Mouse (Mus musculus): ENCODE results near the gene Camk1d. TPM values are rescaled to one million over a fixed set of nuclear protein-coding genes. Genes with fewer than 3 reads are reported as not detected.

Camk1d gene
- polyA plus RNA-seq, 1 experiment from 2014 or later, result 6.7 TPM

DNA sequence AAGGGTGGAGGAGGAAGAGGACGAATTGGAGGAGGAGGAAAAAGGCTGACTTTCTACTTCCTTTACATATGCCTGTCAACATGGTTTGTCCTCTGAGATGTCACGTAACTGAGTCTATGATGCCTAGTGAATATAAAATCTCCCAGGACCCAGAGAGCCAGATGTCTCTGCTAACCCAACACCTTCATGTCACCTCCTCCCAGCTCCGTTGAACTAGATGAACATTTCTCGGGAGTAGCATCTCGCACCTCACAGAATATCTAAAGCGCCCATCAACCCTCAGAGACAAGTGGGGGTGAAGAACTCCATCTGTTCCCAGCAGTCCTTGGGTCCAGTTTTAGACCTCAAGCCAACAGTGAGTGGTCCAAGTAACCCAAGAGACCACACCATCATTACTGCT is 204.3 kb downstream of the Camk1d start:
- no peak for DNase-seq (ENCODE audit: low spot score)
- H3K27me3 ChIP-seq (ENCODE audit: control insufficient read depth, insufficient read depth, low read length), result no peaks in the 10 kb centered on the region
- 90% methylated on average over 6 of the region's 6 CpGs for WGBS
- no peak for ATAC-seq (ENCODE audit: low FRiP score)
- 0 out of 2 replicates have a peak, but pooled peaks cover 12% of the 10 kb centered on the region for H3K9me3 ChIP-seq (ENCODE audit: control insufficient read depth, low read length)
- no peak overlapping the region for H3K4me2 ChIP-seq (replicated peaks)
- H3K9ac ChIP-seq, result no peak overlapping the region
- H3K4me1 ChIP-seq (replicated peaks; ENCODE audit: control insufficient read depth, insufficient read depth, low read length), result no peaks in the 10 kb centered on the region
- no peak overlapping the region for H3K4me3 ChIP-seq (replicated peaks; ENCODE audit: low read length)
- H3K27ac ChIP-seq, result no peak overlapping the region
- H3K36me3 ChIP-seq (replicated peaks; ENCODE audit: control insufficient read depth, insufficient read depth), result no peaks in the 10 kb centered on the region

DNA sequence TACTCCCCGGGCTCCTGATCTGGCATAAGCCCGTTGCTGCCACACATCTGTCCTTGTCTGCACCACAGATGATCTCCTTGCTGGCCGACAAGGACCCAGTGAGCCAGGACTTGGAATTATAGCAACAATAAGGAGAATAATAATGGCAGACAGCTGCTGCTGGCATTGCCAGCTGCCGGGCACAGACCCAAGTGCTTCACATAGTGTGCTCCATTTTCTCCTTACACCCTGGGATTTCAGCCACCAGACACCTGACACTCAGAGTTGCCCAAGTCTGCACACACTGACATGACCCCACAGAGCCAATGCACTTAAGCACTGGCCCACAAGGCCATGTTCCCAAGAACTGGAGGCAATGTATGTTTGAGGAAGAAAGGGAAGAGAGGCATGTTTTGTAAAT is 214.7 kb downstream of the Camk1d start:
- 73% methylated on average over 4 of the region's 4 CpGs for WGBS
- no peak for ATAC-seq (ENCODE audit: low FRiP score)

DNA sequence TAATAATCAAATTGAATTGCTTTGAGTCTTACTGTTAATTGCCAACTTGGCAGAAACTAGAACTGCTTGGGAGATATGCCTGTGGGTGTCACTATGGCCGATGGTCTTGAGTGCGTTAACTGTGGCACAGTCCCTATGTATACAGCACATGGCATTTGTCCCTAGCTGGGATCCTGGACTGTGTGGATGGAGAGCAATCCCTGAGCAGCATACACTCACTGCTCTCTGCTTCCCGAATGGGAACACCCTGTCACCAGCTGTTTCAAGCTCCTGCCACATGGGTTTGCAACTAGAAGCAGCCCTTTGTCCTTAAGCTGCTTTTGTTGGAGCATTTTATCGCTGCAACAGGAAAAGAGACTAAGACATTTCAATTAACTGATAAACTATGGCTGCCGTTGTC is 224.4 kb downstream of the Camk1d start:
- Histone ChIP-seq H3K4me3 (replicated peaks; ENCODE audit: low read length) (no peak overlapping the region), H3K4me1 (replicated peaks; ENCODE audit: control insufficient read depth, insufficient read depth, low read length) (no peaks in the 10 kb centered on the region), H3K36me3 (replicated peaks; ENCODE audit: control insufficient read depth, insufficient read depth) (no peaks in the 10 kb centered on the region), H3K27me3 (ENCODE audit: control insufficient read depth, insufficient read depth, low read length) (no peaks in the 10 kb centered on the region), H3K9me3 (ENCODE audit: control insufficient read depth, low read length) (no peaks in the 10 kb centered on the region), H3K4me2 (replicated peaks) (no peak overlapping the region), H3K9ac (no peak overlapping the region), H3K27ac (no peak overlapping the region)
- whole genome bisulfite sequencing, result 67% methylated on average over 5 of the region's 5 CpGs
- DNase-seq (ENCODE audit: low spot score), result no peak
- no peak for ATAC-seq (ENCODE audit: low FRiP score)

More for the DNA sequence above, 214.7 kb downstream of the Camk1d start:
- DNase-seq (ENCODE audit: low spot score), result no peak
- H3K9ac ChIP-seq, result no peak overlapping the region
- H3K9me3 ChIP-seq (ENCODE audit: control insufficient read depth, low read length), result no peaks in the 10 kb centered on the region
- no peak overlapping the region for H3K4me2 ChIP-seq (replicated peaks)
- H3K4me1 ChIP-seq (replicated peaks; ENCODE audit: control insufficient read depth, insufficient read depth, low read length), result no peaks in the 10 kb centered on the region
- H3K27me3 ChIP-seq (ENCODE audit: control insufficient read depth, insufficient read depth, low read length), result no peaks in the 10 kb centered on the region
- no peak overlapping the region for H3K4me3 ChIP-seq (replicated peaks; ENCODE audit: low read length)
- H3K27ac ChIP-seq, result no peak overlapping the region
- no peaks in the 10 kb centered on the region for H3K36me3 ChIP-seq (replicated peaks; ENCODE audit: control insufficient read depth, insufficient read depth)

DNA sequence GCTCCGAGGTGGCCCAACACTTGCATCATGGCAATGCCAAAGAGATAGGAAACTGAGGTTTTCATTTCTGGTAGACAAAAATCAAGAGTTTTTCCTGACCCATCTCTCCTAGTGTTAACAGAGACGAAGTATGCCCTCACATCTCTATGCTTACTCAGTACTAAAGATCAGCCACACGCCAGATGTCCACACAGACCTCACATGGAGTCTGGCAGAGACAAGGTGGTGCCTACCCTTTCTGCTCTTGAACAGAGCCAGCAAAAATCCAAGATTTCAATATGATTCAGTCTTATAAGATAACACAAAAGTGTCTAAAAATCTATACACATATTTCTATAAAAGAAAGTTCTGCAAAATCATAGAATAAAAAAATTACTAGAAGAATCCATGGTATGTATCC is 227.0 kb downstream of the Camk1d start:
- no peaks in the 10 kb centered on the region for H3K9me3 ChIP-seq (ENCODE audit: control insufficient read depth, low read length)
- H3K4me3 ChIP-seq (replicated peaks; ENCODE audit: low read length), result no peak overlapping the region
- H3K9ac ChIP-seq, result no peak overlapping the region
- 94% methylated on average over 3 of the region's 3 CpGs for WGBS
- no peaks in the 10 kb centered on the region for H3K27me3 ChIP-seq (ENCODE audit: control insufficient read depth, insufficient read depth, low read length)
- no peak overlapping the region for H3K27ac ChIP-seq
- ATAC-seq (ENCODE audit: low FRiP score) (no peak), DNase-seq (ENCODE audit: low spot score) (no peak)
- no peaks in the 10 kb centered on the region for H3K36me3 ChIP-seq (replicated peaks; ENCODE audit: control insufficient read depth, insufficient read depth)
- H3K4me1 ChIP-seq (replicated peaks; ENCODE audit: control insufficient read depth, insufficient read depth, low read length), result no peaks in the 10 kb centered on the region; the same call in 1 of the 2 replicates
- no peak overlapping the region for H3K4me2 ChIP-seq (replicated peaks)

DNA sequence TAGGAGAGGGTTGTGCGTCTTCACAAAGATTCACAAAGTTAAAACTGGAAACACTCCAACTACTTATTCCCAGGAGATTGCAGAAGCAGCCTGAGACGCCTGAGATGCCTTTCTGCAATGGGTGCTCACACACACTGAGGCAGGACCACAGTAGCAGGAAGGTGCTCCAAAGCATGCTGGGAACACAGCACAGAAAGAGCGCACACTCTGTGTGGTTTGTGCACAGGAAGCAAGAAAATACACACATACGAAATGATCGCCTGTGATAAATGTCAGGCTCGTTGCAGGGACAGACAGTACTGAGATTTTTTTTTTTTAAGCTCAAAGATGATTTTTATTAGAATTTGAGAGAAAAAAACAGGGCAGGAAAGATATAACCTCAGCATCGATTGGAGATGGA is 227.7 kb downstream of the Camk1d start:
- Histone ChIP-seq H3K36me3 (replicated peaks; ENCODE audit: control insufficient read depth, insufficient read depth) (no peaks in the 10 kb centered on the region), H3K9me3 (ENCODE audit: control insufficient read depth, low read length) (no peaks in the 10 kb centered on the region), H3K27me3 (ENCODE audit: control insufficient read depth, insufficient read depth, low read length) (no peaks in the 10 kb centered on the region), H3K4me2 (replicated peaks) (no peak overlapping the region), H3K9ac (no peak overlapping the region), H3K4me3 (replicated peaks; ENCODE audit: low read length) (no peak overlapping the region), H3K4me1 (replicated peaks; ENCODE audit: control insufficient read depth, insufficient read depth, low read length) (no peaks in the 10 kb centered on the region; the same call in 1 of the 2 replicates), H3K27ac (no peak overlapping the region)
- 89% methylated on average over 7 of the region's 7 CpGs for WGBS
- no peak for ATAC-seq (ENCODE audit: low FRiP score)
- DNase-seq (ENCODE audit: low spot score), result no peak

DNA sequence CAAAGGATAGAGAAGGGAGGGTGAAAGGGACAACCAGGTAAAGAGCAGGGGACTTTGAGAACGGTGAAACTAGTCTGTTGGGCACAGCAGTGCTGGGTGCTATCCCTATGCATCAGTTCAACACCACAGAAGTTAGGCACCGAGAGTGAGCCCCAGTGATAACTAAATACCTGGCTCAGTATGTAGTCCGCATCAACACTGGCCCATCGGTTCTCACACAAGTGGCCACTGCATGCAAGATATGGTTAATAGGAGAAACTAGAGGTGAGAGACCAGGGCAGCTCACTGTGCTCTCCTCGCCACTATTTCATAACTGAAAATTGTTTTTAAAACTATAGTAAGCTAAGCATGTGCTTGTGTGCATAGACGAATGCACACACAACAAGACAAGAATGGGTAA is 228.5 kb downstream of the Camk1d start:
- Histone ChIP-seq H3K4me2 (replicated peaks) (no peak overlapping the region), H3K4me3 (replicated peaks; ENCODE audit: low read length) (no peak overlapping the region), H3K9ac (no peak overlapping the region), H3K36me3 (replicated peaks; ENCODE audit: control insufficient read depth, insufficient read depth) (no peaks in the 10 kb centered on the region), H3K27ac (no peak overlapping the region), H3K4me1 (replicated peaks; ENCODE audit: control insufficient read depth, insufficient read depth, low read length) (no peaks in the 10 kb centered on the region; the same call in 1 of the 2 replicates), H3K9me3 (ENCODE audit: control insufficient read depth, low read length) (no peaks in the 10 kb centered on the region), H3K27me3 (ENCODE audit: control insufficient read depth, insufficient read depth, low read length) (no peaks in the 10 kb centered on the region)
- DNase-seq (ENCODE audit: low spot score) (no peak), ATAC-seq (ENCODE audit: low FRiP score) (no peak)
- 95% methylated on average over 6 of the region's 6 CpGs for WGBS

DNA sequence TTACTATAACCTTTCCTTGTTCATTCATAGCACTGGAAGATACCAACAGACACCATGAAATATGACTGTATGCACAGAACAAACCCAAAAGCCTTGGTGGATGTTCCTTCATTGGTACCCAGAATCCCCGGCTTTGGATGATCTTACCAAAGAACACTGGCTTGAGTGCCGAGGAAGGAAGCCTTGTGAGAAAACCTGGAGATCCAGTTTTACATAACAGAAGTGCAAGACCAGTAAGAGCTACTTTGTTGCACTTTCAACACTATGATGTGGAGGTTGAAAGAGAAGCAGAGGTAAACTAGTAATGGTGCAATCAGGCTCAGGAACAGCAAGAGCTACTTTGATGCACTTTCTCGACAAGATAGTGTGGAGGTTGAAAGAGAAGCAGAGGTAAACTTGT is 234.4 kb downstream of the Camk1d start:
- Histone ChIP-seq H3K4me1 (replicated peaks; ENCODE audit: control insufficient read depth, insufficient read depth, low read length) (no peaks in the 10 kb centered on the region; the same call in 1 of the 2 replicates), H3K4me2 (replicated peaks) (no peak overlapping the region), H3K4me3 (replicated peaks; ENCODE audit: low read length) (no peak overlapping the region), H3K27me3 (ENCODE audit: control insufficient read depth, insufficient read depth, low read length) (no peaks in the 10 kb centered on the region), H3K27ac (no peak overlapping the region), H3K9me3 (ENCODE audit: control insufficient read depth, low read length) (no peaks in the 10 kb centered on the region), H3K36me3 (replicated peaks; ENCODE audit: control insufficient read depth, insufficient read depth) (no peaks in the 10 kb centered on the region), H3K9ac (no peak overlapping the region)
- no peak for DNase-seq (ENCODE audit: low spot score)
- no peak for ATAC-seq (ENCODE audit: low FRiP score)
- 96% methylated on average over 3 of the region's 3 CpGs for WGBS

DNA sequence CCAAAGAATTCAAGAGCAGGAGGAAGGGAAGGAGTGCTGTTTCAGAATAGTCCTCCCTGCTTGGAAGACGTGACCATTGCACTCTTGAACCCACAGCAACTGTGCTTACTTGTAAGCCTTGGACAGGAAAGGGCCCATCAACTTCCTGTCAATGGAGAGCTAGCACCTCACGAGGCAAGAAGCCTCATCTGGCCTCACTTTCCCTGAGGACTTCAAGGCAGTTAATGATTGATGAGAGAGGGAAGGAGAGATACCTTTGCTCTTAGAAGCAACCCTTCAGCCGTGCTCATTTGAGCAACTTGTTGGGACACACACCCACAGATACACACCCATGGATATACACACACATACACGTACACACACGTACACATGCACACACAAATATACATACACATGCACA is 235.6 kb downstream of the Camk1d start:
- Histone ChIP-seq H3K9ac (no peak overlapping the region), H3K27me3 (ENCODE audit: control insufficient read depth, insufficient read depth, low read length) (no peaks in the 10 kb centered on the region), H3K4me2 (replicated peaks) (no peak overlapping the region), H3K36me3 (replicated peaks; ENCODE audit: control insufficient read depth, insufficient read depth) (no peaks in the 10 kb centered on the region), H3K27ac (no peak overlapping the region), H3K4me1 (replicated peaks; ENCODE audit: control insufficient read depth, insufficient read depth, low read length) (no peaks in the 10 kb centered on the region), H3K4me3 (replicated peaks; ENCODE audit: low read length) (no peak overlapping the region), H3K9me3 (ENCODE audit: control insufficient read depth, low read length) (no peaks in the 10 kb centered on the region)
- ATAC-seq (ENCODE audit: low FRiP score), result no peak
- DNase-seq (ENCODE audit: low spot score), result no peak
- WGBS, result 87% methylated on average over 5 of the region's 5 CpGs

DNA sequence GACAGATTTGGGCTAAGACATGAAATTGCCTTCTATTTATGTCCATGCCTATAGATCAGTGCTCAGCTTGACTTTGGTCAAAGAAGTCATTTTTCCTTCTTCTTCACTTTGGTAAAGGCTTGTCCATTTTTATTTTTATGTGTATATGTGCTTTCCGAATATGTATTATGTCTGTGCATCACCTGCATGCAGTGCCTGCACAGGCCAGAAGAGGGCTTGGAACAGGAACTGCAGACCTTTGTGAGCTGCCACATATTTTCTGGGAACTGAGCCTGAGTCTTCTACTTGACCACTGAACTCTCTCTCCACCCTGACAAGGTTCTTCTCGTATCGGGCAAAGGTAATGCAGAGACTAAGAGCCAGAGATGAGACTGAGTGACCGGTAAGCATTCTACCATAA is 236.1 kb downstream of the Camk1d start:
- no peak overlapping the region for H3K4me3 ChIP-seq (replicated peaks; ENCODE audit: low read length)
- no peak for ATAC-seq (ENCODE audit: low FRiP score)
- no peak overlapping the region for H3K9ac ChIP-seq
- H3K27me3 ChIP-seq (ENCODE audit: control insufficient read depth, insufficient read depth, low read length), result no peaks in the 10 kb centered on the region
- 94% methylated on average over 4 of the region's 4 CpGs for WGBS
- no peak overlapping the region for H3K4me2 ChIP-seq (replicated peaks)
- DNase-seq (ENCODE audit: low spot score), result no peak
- H3K36me3 ChIP-seq (replicated peaks; ENCODE audit: control insufficient read depth, insufficient read depth), result no peaks in the 10 kb centered on the region
- no peak overlapping the region for H3K27ac ChIP-seq
- no peaks in the 10 kb centered on the region for H3K4me1 ChIP-seq (replicated peaks; ENCODE audit: control insufficient read depth, insufficient read depth, low read length)
- H3K9me3 ChIP-seq (ENCODE audit: control insufficient read depth, low read length), result no peaks in the 10 kb centered on the region

DNA sequence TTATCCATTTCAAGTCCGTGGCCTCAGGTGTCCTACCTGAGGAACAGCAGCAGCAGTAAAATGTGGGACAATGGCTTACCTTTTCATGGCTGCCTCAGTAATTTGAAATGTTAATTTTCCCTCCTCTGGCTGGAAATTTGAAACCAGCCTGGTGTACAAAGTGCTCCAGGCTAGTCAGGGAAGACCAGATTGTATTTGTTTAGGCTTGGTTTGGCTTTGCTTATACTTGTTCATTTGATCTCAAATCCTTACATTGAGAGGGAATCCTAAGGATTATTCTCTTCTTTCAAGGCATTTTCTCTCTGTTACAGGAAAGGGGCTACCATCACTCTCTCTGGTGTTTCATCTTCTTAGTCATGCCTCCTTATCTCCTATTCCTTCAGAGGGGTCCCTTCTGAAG is 236.8 kb downstream of the Camk1d start:
- H3K27ac ChIP-seq, result no peak overlapping the region
- DNase-seq (ENCODE audit: low spot score) (no peak), ATAC-seq (ENCODE audit: low FRiP score) (no peak)
- WGBS, result 74% methylated on average over 1 of the region's 1 CpGs
- H3K4me2 ChIP-seq (replicated peaks), result no peak overlapping the region
- no peaks in the 10 kb centered on the region for H3K4me1 ChIP-seq (replicated peaks; ENCODE audit: control insufficient read depth, insufficient read depth, low read length)
- no peaks in the 10 kb centered on the region for H3K36me3 ChIP-seq (replicated peaks; ENCODE audit: control insufficient read depth, insufficient read depth)
- no peak overlapping the region for H3K4me3 ChIP-seq (replicated peaks; ENCODE audit: low read length)
- no peaks in the 10 kb centered on the region for H3K27me3 ChIP-seq (ENCODE audit: control insufficient read depth, insufficient read depth, low read length)
- H3K9ac ChIP-seq, result no peak overlapping the region
- no peaks in the 10 kb centered on the region for H3K9me3 ChIP-seq (ENCODE audit: control insufficient read depth, low read length)
